Comparison of ENCODE assay signal across 26 mouse cellular contexts in the genomic region with DNA sequence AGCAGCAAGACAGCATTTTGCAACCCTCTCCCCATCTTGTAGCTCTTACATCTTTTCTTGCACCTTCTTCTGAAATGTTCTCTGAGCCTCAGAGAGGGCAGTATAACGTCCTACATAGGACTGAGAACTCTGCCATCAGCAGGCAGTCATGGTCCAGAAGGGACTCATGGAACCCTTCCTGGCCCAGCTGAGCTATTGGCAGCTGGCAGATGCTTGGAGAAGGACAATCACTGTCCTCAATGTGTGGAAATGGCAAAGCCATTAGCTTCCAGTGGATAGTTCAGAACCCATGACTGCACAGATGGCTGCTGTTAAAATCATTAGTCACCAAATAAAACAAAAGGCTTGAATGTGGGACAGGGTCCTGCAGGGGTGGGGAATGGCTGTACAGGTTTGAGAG. TPM values are rescaled to one million over a fixed set of nuclear protein-coding genes. Genes with fewer than 3 reads are reported as not detected.
"Had no signal": no experiment of that assay in that cellular context is flagged by ENCODE, and none has a peak within 500 bp of the region (broad histone marks: within the 10 kb centered on the region; RNA-seq: fewer than 3 reads in every experiment).

No protein-coding gene starts in this region.

- DNase-seq: kidney, adult 8-10 months; kidney, postnatal 10 days; kidney, postnatal 36 days; layer of hippocampus, adult 9-11 months; liver; lung, adult 18-20 months; lung, postnatal 10 days; lung, postnatal 36 days; right cerebral cortex, adult 18-20 months; right cerebral cortex, postnatal 14 days; right cerebral cortex, postnatal 4 days; thymus, adult 2 months; thymus, postnatal 14 days; thymus, postnatal 4 days had no signal

- H3K4me3 ChIP-seq: kidney, embryonic 15.5 days; limb, embryonic 10.5 days; limb, embryonic 13.5 days; liver, embryonic 12.5 days; liver, embryonic 15.5 days; lung, embryonic 15.5 days; megakaryocyte, embryonic 14.5 days; midbrain, embryonic 10.5 days; midbrain, embryonic 13.5 days; neural tube, embryonic 12.5 days had no signal

- H3K4me1 ChIP-seq: kidney, embryonic 15.5 days; limb, embryonic 13.5 days; liver, embryonic 12.5 days; liver, embryonic 15.5 days; lung, embryonic 15.5 days; megakaryocyte, embryonic 14.5 days; neural tube, embryonic 12.5 days had no signal

- H3K9me3 ChIP-seq: kidney, embryonic 15.5 days; limb, embryonic 10.5 days; limb, embryonic 13.5 days; liver, embryonic 12.5 days; liver, embryonic 15.5 days; lung, embryonic 15.5 days; midbrain, embryonic 10.5 days; midbrain, embryonic 13.5 days; neural tube, embryonic 12.5 days had no signal

- H3K4me2 ChIP-seq: kidney, embryonic 15.5 days; limb, embryonic 13.5 days; liver, embryonic 12.5 days; liver, embryonic 15.5 days; lung, embryonic 15.5 days; midbrain, embryonic 13.5 days; neural tube, embryonic 12.5 days had no signal

- H3K36me3 ChIP-seq: kidney, embryonic 15.5 days; limb, embryonic 10.5 days; limb, embryonic 13.5 days; liver, embryonic 12.5 days; liver, embryonic 15.5 days; lung, embryonic 15.5 days; midbrain, embryonic 10.5 days; midbrain, embryonic 13.5 days; neural tube, embryonic 12.5 days had no signal

- H3K27ac ChIP-seq: kidney, embryonic 15.5 days; limb, embryonic 10.5 days; limb, embryonic 13.5 days; liver, embryonic 12.5 days; liver, embryonic 15.5 days; lung, embryonic 15.5 days; midbrain, embryonic 10.5 days; midbrain, embryonic 13.5 days; neural tube, embryonic 12.5 days; stomach, postnatal 0 days had no signal

- H3K27me3 ChIP-seq: kidney, embryonic 15.5 days; limb, embryonic 13.5 days; liver, embryonic 12.5 days; liver, embryonic 15.5 days; lung, embryonic 15.5 days; megakaryocyte, embryonic 14.5 days; midbrain, embryonic 13.5 days; neural tube, embryonic 12.5 days had no signal

- H3K9ac ChIP-seq: kidney, embryonic 15.5 days; limb, embryonic 13.5 days; liver, embryonic 12.5 days; liver, embryonic 15.5 days; lung, embryonic 15.5 days; midbrain, embryonic 13.5 days; neural tube, embryonic 12.5 days had no signal

- ATAC-seq: liver, embryonic 12.5 days; midbrain, embryonic 13.5 days had no signal

RNA-seq across cellular contexts. Expression of a gene that starts 35.6 kb away (rescaled TPM):
- total RNA-seq: neutrophil, adult 5-6 weeks had no signal
- polyA plus RNA-seq: thymus, adult 2 months had no signal
